Mouse (Mus musculus): ENCODE results near the gene Grem1. TPM values are rescaled to one million over a fixed set of nuclear protein-coding genes. Genes with fewer than 3 reads are reported as not detected.

The Grem1 gene
- polyA plus RNA-seq, 1 experiment: 0.04 TPM

- TF ChIP-seq CTCF (IDR thresholded peaks at IDR 0.05; ENCODE audit: control insufficient read depth, insufficient read depth, insufficient replicate concordance, low read depth, low read length) (no peak), POLR2A (IDR thresholded peaks at IDR 0.05; ENCODE audit: control insufficient read depth, low read depth, low read length) (no peak)
- Histone ChIP-seq H3K36me3 (ENCODE audit: control insufficient read depth, insufficient read depth, low read length) (no peaks in the 10 kb centered on the region), H3K27ac (ENCODE audit: control insufficient read depth, insufficient read depth, low read depth, low read length) (no peak overlapping the region), H3K4me1 (ENCODE audit: control insufficient read depth, insufficient read depth, low read length) (no peaks in the 10 kb centered on the region), H3K4me3 (ENCODE audit: control insufficient read depth, low read depth, low read length) (no peak overlapping the region), H3K27me3 (ENCODE audit: control insufficient read depth, insufficient read depth, low read length) (no peaks in the 10 kb centered on the region)
These were observed 56.9 kb downstream of the Grem1 start for GRCm38 (mm10) chr2:113701507-113701906.

DNA sequence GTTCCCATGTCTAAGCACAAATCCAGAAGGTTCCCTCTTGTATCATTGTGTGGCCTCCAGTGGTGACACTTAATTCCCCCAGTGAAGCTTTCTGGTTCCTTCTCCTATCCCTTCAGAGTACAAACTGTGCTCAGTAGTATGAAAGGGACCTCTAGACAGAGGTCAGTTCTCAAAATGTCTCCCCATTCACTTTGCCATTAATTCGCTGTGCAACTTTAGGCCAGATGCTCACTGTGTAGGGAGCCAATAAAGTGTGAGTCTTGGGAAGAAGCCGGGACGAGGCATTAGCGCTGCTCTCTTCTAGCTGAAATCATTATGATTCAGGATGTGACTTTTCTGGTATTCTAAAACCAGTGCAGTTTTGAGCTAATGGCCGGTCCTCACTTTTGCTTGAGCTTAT, 61.8 kb downstream of the Grem1 start:
- Histone ChIP-seq H3K4me1 (ENCODE audit: control insufficient read depth, insufficient read depth, low read length) (no peaks in the 10 kb centered on the region), H3K27ac (ENCODE audit: control insufficient read depth, insufficient read depth, low read depth, low read length) (no peak overlapping the region), H3K4me3 (ENCODE audit: control insufficient read depth, low read depth, low read length) (no peak overlapping the region), H3K36me3 (ENCODE audit: control insufficient read depth, insufficient read depth, low read length) (no peaks in the 10 kb centered on the region), H3K27me3 (ENCODE audit: control insufficient read depth, insufficient read depth, low read length) (no peaks in the 10 kb centered on the region)
- TF ChIP-seq POLR2A (IDR thresholded peaks at IDR 0.05; ENCODE audit: control insufficient read depth, low read depth, low read length) (no peak), CTCF (IDR thresholded peaks at IDR 0.05; ENCODE audit: control insufficient read depth, insufficient read depth, insufficient replicate concordance, low read depth, low read length) (no peak)

DNA sequence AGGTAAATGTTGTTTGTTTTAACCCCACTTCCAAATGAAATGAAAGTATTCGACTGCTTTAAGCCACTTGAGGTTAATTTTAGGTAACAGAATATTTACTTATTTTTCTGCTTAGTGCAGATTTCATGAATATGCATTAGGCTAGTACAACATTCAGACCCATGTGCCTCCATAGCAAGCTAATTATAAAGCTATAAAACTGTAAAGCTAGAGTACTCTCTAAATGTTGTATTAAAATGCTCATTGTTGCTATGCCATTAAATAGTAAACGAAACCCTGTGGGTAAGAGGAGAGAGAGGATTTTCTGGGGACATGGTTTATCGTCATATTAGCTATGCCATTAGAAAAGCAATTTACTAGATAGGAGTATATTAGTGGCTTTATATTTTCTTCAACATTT, 62.2 kb downstream of the Grem1 start:
- H3K36me3 ChIP-seq (ENCODE audit: control insufficient read depth, insufficient read depth, low read length): no peaks in the 10 kb centered on the region
- H3K27me3 ChIP-seq (ENCODE audit: control insufficient read depth, insufficient read depth, low read length): no peaks in the 10 kb centered on the region
- H3K4me3 ChIP-seq (ENCODE audit: control insufficient read depth, low read depth, low read length): no peak overlapping the region
- H3K27ac ChIP-seq (ENCODE audit: control insufficient read depth, insufficient read depth, low read depth, low read length): no peak overlapping the region
- no peaks in the 10 kb centered on the region for H3K4me1 ChIP-seq (ENCODE audit: control insufficient read depth, insufficient read depth, low read length)
- TF ChIP-seq CTCF (IDR thresholded peaks at IDR 0.05; ENCODE audit: control insufficient read depth, insufficient read depth, insufficient replicate concordance, low read depth, low read length) (no peak), POLR2A (IDR thresholded peaks at IDR 0.05; ENCODE audit: control insufficient read depth, low read depth, low read length) (no peak)

Other genes with a start within 250 kb of the Grem1 start
- 0.94 and 1.0 TPM in 2 replicates for gene Scg5, start 70.5 kb upstream of the Grem1 start, polyA plus RNA-seq (2012; rRNA removed)
- gene Arhgap11a, start 90.0 kb upstream of the Grem1 start, polyA plus RNA-seq (2012; rRNA removed): 2.6 TPM in 2 replicates

Data from testis, adult 2 months (tissue).